Mouse (Mus musculus): Measurements from ENCODE around the gene Rbm48. TPM values are rescaled to one million over a fixed set of nuclear protein-coding genes. Genes with fewer than 3 reads are reported as not detected.
A peak's percentile ranks its signal among the peaks of the same experiment; 100 is the strongest.

Rbm48 gene
- polyA plus RNA-seq, 1 experiment, result 2.8 TPM

DNA sequence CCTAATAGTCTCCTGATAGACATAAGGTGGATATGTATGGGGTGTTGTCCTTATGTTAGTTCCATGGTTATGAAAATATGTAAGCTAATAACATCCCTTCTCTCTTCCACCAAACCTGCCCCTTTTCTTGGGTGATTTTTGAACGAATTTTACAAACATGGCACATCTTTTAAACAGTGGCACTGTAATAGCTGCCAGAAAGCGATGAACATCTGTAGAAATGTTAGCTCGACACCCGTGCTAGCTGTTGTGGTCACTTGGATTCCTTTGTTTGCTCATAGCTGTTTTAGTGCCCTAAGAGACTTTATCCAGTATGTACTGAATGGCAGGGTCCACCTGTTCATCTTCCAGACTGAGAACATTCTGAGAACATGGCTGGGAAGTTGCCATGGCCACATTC, 25.1 kb downstream of the Rbm48 start, which contains the start of gene 1700109H08Rik:
Gene 1700109H08Rik (plus strand): TSS at position 301 of the 400 bp plus-strand sequence.
- Histone ChIP-seq H3K27me3 (replicated peaks) (no peaks in the 10 kb centered on the region), H3K36me3 (replicated peaks; ENCODE audit: low read length) (peaks cover 98% of the 10 kb centered on the region), H3K4me1 (no peaks in the 10 kb centered on the region; the same call in 1 of the 2 replicates), H3K9me3 (peaks cover 14% of the 10 kb centered on the region), H3K4me3 (replicated peaks) (no peak within 1 kb of the TSS)
- TF ChIP-seq FLI1 (IDR thresholded peaks at IDR 0.05; ENCODE audit: low read length), result no peak
- no peak for TF ChIP-seq GATA1 (IDR thresholded peaks at IDR 0.05; ENCODE audit: borderline replicate concordance, low read length)

DNA sequence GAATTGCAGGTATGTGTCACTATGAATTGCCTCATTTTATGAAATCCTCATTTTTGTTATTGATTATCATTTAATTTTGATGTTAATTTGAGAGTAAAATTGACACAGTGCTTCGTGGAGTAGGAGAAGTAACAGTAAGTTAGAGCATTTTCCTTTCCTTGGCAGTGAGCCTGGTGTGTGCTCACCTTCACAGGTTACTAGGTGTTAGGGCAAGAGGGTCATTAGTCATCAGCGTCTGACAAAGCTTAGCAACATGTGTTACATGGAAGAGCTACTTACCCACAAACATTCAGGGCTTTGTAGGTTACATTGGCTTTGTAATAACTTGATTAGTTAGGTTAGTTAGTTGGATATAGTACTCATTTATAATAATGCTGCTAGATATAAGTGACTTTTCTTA, 42.2 kb downstream of the Rbm48 start:
- Histone ChIP-seq H3K4me1 (peaks cover 14% of the 10 kb centered on the region), H3K4me3 (replicated peaks) (no peak overlapping the region), H3K27me3 (replicated peaks) (no peaks in the 10 kb centered on the region), H3K9me3 (no peaks in the 10 kb centered on the region), H3K36me3 (replicated peaks; ENCODE audit: low read length) (peaks cover 59% of the 10 kb centered on the region)
- no peak for TF ChIP-seq GATA1 (IDR thresholded peaks at IDR 0.05; ENCODE audit: borderline replicate concordance, low read length)
- no peak for TF ChIP-seq FLI1 (IDR thresholded peaks at IDR 0.05; ENCODE audit: low read length)

DNA sequence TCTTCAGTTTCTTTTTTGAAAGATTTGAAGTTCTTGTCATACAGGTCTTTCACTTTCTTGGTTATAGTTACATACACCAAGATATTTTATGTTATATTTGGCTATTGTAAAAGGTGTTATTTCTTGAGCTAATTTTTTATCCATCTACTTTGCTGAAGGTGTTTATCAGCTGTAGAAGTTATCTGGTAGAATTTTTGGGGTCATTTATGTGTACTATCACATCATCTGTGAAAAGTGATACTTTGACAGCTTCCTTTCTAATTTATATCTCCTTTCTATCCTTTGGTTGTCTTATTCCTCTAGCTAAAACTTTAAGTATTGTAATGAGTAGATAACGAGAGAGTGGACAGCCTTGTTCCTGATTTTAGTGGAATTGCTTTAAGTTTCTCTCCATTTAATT, 44.9 kb downstream of the Rbm48 start:
- peaks cover 48% of the 10 kb centered on the region for H3K36me3 ChIP-seq (replicated peaks; ENCODE audit: low read length)
- TF ChIP-seq GATA1 (IDR thresholded peaks at IDR 0.05; ENCODE audit: borderline replicate concordance, low read length) (no peak), FLI1 (IDR thresholded peaks at IDR 0.05; ENCODE audit: low read length) (no peak)

DNA sequence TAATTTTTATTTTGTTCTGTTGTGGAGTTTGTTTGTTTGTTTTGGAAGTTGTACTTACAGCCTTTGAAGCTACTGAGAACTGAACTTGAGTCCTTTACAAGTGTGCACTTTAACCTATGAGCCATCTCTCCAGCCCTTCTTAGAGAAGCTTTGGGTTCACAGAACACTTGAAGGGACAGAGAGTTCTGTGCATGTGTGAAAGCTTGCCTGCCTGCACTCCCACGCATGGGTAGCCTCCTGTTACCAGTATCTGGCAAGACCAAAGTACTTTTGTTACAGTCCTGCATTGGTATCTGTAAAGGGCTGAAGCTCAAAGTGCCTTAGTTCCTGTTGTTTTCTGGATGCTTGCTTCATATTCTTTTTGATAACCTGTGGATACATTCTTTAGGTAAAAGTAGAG, 50.2 kb downstream of the Rbm48 start:
- Histone ChIP-seq H3K36me3 (replicated peaks; ENCODE audit: low read length) (peaks cover 22% of the 10 kb centered on the region), H3K4me3 (replicated peaks) (peak overlapping the region; percentile 64), H3K27me3 (replicated peaks) (no peaks in the 10 kb centered on the region), H3K4me1 (peaks cover 67% of the 10 kb centered on the region), H3K9me3 (no peaks in the 10 kb centered on the region)
- no peak for TF ChIP-seq GATA1 (IDR thresholded peaks at IDR 0.05; ENCODE audit: borderline replicate concordance, low read length)
- TF ChIP-seq FLI1 (IDR thresholded peaks at IDR 0.05; ENCODE audit: low read length), result no peak

More for the DNA sequence above, 44.9 kb downstream of the Rbm48 start:
- Histone ChIP-seq H3K9me3 (no peaks in the 10 kb centered on the region), H3K4me1 (peaks cover 28% of the 10 kb centered on the region), H3K27me3 (replicated peaks) (no peaks in the 10 kb centered on the region), H3K4me3 (replicated peaks) (no peak overlapping the region)

DNA sequence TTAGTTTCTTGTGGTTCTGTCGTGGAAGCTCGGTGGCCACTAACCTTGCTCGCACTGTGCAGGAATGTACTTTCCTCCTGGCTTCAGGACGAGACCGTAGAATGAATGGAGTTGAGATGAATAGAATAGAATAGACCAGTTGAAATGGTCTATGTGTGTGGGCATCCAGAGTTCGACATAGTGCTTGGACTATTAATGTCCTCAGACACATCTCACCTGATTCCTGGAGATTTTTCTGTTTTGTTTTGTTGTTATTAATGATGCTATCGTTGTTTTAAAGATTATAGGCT, 52.0 kb downstream of the Rbm48 start:
- Histone ChIP-seq H3K4me1 (peaks cover 73% of the 10 kb centered on the region), H3K9me3 (no peaks in the 10 kb centered on the region), H3K36me3 (replicated peaks; ENCODE audit: low read length) (peaks cover 22% of the 10 kb centered on the region), H3K27me3 (replicated peaks) (no peaks in the 10 kb centered on the region), H3K4me3 (replicated peaks) (peak overlapping the region; percentile 95)
- TF ChIP-seq GATA1 (IDR thresholded peaks at IDR 0.05; ENCODE audit: borderline replicate concordance, low read length) (no peak), FLI1 (IDR thresholded peaks at IDR 0.05; ENCODE audit: low read length) (no peak)

DNA sequence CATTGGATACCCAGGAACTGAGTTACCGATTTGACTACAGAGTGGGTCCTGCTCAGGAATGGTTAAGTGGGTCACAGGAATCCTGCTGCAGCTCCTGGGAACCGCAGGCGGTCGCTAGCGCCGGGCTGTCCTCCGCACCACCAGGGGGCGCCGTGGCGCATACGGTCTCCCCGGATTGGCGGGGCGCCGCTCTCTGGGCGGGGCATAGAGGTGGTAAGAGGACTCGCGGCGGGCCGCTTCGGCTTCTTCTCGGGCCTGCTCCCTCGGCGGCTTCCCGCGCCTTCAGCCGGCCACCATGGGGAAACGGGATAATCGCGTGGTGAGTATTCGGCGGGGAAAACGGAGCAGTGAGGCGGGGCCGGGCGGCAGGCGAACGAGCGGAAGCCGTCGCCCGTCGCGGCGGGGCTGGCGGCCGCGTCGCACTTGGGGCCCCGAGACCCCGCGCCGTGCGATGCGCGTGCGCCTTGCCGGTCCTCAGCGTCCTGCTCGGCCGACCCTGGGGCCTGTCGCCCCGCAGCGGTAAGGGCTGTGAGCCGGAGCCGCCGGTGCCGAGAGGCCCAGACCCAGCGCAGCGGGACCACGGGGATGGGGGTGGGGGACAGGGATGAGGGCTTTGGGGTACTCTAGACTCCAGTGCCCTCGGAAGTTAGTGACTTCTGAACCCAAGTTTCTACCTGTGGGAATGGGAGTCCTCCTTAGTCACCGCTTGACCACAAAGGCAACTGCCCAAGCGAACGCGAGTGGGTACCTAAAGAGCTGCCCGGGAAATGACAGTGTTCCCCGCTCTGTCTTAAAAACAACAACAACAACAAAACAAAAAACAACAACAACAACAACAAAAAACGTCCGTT, 52.5 kb downstream of the Rbm48 start, which contains the start of gene Fam133b:
Gene Fam133b (plus strand): TSS at position 205 of the 851 bp plus-strand sequence.
- TF ChIP-seq GATA1 (IDR thresholded peaks at IDR 0.05; ENCODE audit: borderline replicate concordance, low read length) (no peak), FLI1 (IDR thresholded peaks at IDR 0.05; ENCODE audit: low read length) (no peak)
- Histone ChIP-seq H3K36me3 (replicated peaks; ENCODE audit: low read length) (peaks cover 21% of the 10 kb centered on the region), H3K27me3 (replicated peaks) (no peaks in the 10 kb centered on the region), H3K9me3 (no peaks in the 10 kb centered on the region), H3K4me3 (replicated peaks) (peak within 1 kb of the TSS; percentile 95), H3K4me1 (peaks cover 72% of the 10 kb centered on the region)

DNA sequence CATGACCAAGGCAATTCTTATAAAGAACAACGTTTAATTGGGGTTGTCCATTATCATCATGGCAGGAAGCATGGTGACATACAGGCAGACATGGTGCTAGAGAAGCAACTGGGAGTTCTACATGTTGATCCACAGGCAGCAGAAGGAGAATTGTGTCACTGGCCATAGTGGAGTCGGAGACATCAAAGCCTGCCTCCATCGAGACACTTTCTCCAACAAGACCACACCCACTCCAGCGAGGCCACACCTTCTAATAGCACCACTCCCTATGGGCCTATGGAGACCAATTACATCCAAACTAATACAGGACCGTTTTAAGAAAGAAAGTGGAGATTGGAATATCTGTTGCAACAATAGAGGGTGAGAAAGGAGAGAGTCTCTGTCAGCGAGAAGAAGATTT, 54.5 kb downstream of the Rbm48 start:
- Histone ChIP-seq H3K4me3 (replicated peaks) (peak overlapping the region; percentile 18), H3K36me3 (replicated peaks; ENCODE audit: low read length) (peaks cover 9% of the 10 kb centered on the region), H3K27me3 (replicated peaks) (peaks cover 9% of the 10 kb centered on the region), H3K9me3 (no peaks in the 10 kb centered on the region), H3K4me1 (peaks cover 62% of the 10 kb centered on the region)
- TF ChIP-seq GATA1 (IDR thresholded peaks at IDR 0.05; ENCODE audit: borderline replicate concordance, low read length) (no peak), FLI1 (IDR thresholded peaks at IDR 0.05; ENCODE audit: low read length) (no peak)

DNA sequence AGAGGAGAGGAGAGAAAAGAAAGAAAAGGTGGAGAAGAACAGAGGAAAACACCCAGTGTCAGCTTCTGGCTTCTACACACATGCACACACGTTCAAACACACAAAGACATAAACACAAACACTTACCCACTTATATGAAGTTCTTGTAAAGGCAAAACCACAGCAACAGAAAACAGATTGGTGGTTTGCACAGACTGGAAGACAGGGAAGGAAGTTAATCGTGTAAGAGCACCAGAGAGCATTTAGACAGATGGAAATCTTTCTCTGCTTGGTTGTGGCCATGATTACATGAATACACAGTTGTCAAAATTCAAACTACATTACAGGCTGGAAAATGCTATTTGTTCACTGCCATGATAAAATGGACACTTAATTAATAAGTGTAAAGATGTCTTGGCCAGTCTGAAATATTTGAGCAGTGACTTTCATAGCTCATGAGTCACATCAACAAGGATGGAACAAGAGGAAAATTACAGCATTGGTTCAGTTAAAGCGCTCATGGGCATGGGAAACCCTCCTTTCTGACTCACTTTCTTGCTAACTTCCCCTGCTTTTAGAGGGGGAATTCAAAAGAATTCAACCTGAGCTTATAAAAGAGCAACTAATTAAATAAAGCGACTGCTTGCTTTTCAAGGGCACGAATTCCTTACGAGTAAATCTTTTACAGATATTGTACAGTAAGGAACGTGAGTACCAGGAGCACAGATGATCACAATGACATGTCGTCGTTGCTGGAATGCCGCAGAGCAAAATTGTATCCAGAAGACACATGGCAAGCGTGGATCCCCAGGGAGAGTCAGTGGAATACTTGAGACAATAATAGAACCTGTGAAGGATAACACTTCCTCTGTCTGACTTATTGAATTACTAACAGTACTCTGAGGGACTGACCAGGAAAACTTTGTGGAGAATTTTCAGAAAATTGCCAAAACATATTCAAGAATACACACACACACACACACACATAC, 57.6 kb downstream of the Rbm48 start:
- no peak overlapping the region for H3K4me3 ChIP-seq (replicated peaks)
- TF ChIP-seq FLI1 (IDR thresholded peaks at IDR 0.05; ENCODE audit: low read length) (no peak), GATA1 (IDR thresholded peaks at IDR 0.05; ENCODE audit: borderline replicate concordance, low read length) (no peak)
- peaks cover 53% of the 10 kb centered on the region for H3K4me1 ChIP-seq
- peaks cover 14% of the 10 kb centered on the region for H3K27me3 ChIP-seq (replicated peaks)
- no peaks in the 10 kb centered on the region for H3K9me3 ChIP-seq
- no peaks in the 10 kb centered on the region for H3K36me3 ChIP-seq (replicated peaks; ENCODE audit: low read length)

DNA sequence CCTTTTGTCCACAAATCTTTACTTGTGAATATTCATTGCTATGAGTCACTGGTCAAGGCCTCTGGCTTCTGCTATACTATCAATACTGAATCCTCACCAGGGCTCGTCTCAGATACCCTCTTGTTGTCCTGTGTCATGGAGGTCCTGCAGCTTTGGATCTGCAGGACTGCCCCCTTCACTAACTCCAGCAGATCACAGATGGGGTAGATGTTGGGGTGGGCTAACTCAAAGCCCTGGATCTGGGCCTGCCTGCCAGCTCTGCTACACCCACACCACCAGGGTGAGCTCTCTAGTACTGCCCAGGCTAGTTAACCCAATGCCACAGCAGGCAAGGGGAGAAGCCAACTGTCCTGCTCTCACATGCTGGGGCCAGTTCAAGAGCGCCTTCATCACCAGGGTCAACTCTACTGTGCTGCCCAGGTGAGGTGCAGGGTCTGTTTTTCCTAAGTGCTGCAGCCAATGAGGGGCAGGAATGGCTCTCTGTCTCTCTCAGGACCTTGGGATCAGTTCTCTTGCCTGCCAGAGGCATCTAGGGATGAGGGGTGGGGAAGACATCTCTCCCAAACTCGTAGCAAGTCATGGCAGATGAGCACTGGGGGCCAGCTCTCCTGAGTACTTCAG, 59.7 kb downstream of the Rbm48 start:
- Histone ChIP-seq H3K4me3 (replicated peaks) (peak overlapping the region; percentile 14), H3K4me1 (peaks cover 36% of the 10 kb centered on the region), H3K27me3 (replicated peaks) (peaks cover 14% of the 10 kb centered on the region), H3K36me3 (replicated peaks; ENCODE audit: low read length) (no peaks in the 10 kb centered on the region), H3K9me3 (no peaks in the 10 kb centered on the region)
- TF ChIP-seq GATA1 (IDR thresholded peaks at IDR 0.05; ENCODE audit: borderline replicate concordance, low read length) (no peak), FLI1 (IDR thresholded peaks at IDR 0.05; ENCODE audit: low read length) (no peak)

Other genes starting within 250 kb of the Rbm48 start
- 3.6 and 13.4 TPM in 2 replicates for gene Fam133b, start 52.8 kb downstream of the Rbm48 start, polyA plus RNA-seq (2012; ENCODE audit: insufficient read depth, low replicate concordance)
- gene 1700109H08Rik, start 25.0 kb downstream of the Rbm48 start, polyA plus RNA-seq (2012; ENCODE audit: insufficient read depth, low replicate concordance), result 1.0 TPM in 1 of 2 replicates, not detected in the other
- 0.64 TPM in 1 of 2 replicates, not detected in the other for gene Pex1, start 519 bp downstream of the Rbm48 start, polyA plus RNA-seq (2012; ENCODE audit: insufficient read depth, low replicate concordance)
- not detected in 2 replicates for gene Tmbim7, start 54.6 kb upstream of the Rbm48 start, polyA plus RNA-seq (2012; ENCODE audit: insufficient read depth, low replicate concordance)
- gene Gatad1, start 60.6 kb upstream of the Rbm48 start, polyA plus RNA-seq (2012; ENCODE audit: insufficient read depth, low replicate concordance), result 63.4 and 64.7 TPM in 2 replicates
- 6.8 and 7.4 TPM in 2 replicates for gene Ankib1, start 206.3 kb upstream of the Rbm48 start, polyA plus RNA-seq (2012; ENCODE audit: insufficient read depth, low replicate concordance)
- gene Krit1, start 206.6 kb upstream of the Rbm48 start, polyA plus RNA-seq (2012; ENCODE audit: insufficient read depth, low replicate concordance), result 2.0 TPM in 1 of 2 replicates, not detected in the other
- gene Lrrd1, start 248.6 kb upstream of the Rbm48 start, polyA plus RNA-seq (2012; ENCODE audit: insufficient read depth, low replicate concordance), result not detected in 2 replicates